Mouse (Mus musculus) stomach, postnatal 0 days (tissue): ENCODE results near the gene Hesx1. TPM values are rescaled to one million over a fixed set of nuclear protein-coding genes. Genes with fewer than 3 reads are reported as not detected.

ENCODE experiments used
- ATAC-seq: fragments of 200-750 bp; cut with Nextera tagmentation; 2 replicates; pipeline ENCODE4 v1.8.0; 2017; ENCODE audit not compliant: low FRiP score, low TSS enrichment
- DNase-seq: peaks from one replicate; pipeline ENCODE4 v3.0.0-alpha.2; 2016; ENCODE audit warnings: low spot score
- H3K27ac ChIP-seq: fragments of 300-500 bp; sonication (generic); replicated peaks from 2 replicates; pipeline ENCODE4 v1.5.1; 2014; ENCODE audit warnings: mild to moderate bottlenecking, control low read depth
- H3K27me3 ChIP-seq: fragments of 300-500 bp; sonication (generic); 2 replicates; pipeline ENCODE4 v1.6.1; 2014; ENCODE audit warnings: low read length; ENCODE audit not compliant: control insufficient read depth, insufficient read depth
- H3K36me3 ChIP-seq: fragments of 300-500 bp; sonication (generic); 2 replicates; pipeline ENCODE4 v1.6.1; 2014; ENCODE audit warnings: low read length, mixed read lengths; ENCODE audit not compliant: control insufficient read depth, insufficient read depth
- H3K4me1 ChIP-seq: fragments of 300-500 bp; sonication (generic); replicated peaks from 2 replicates; pipeline ENCODE4 v1.6.1; 2014; ENCODE audit warnings: antibody characterized with exemption; ENCODE audit not compliant: control insufficient read depth, insufficient read depth
- H3K4me2 ChIP-seq: fragments of 300-500 bp; sonication (generic); replicated peaks from 2 replicates; pipeline ENCODE4 v1.6.1; 2014; ENCODE audit warnings: low read depth, mild to moderate bottlenecking, control low read depth, moderate library complexity
- H3K4me3 ChIP-seq: fragments of 300-500 bp; sonication (generic); 2 replicates; pipeline ENCODE4 v1.5.1; 2014; ENCODE audit warnings: low read depth, low read length, control low read depth
- H3K9ac ChIP-seq: fragments of 300-500 bp; sonication (generic); 2 replicates; pipeline ENCODE4 v1.6.1; 2014; ENCODE audit warnings: mild to moderate bottlenecking, low read length, control low read depth, mixed read lengths
- H3K9me3 ChIP-seq: fragments of 300-500 bp; sonication (generic); 2 replicates; pipeline ENCODE4 v1.6.1; 2016; ENCODE audit warnings: low read length; ENCODE audit not compliant: control insufficient read depth
- CTCF ChIP-seq: IDR thresholded peaks from 2 replicates; pipeline ENCODE4 v1.5.1; 2016; ENCODE audit warnings: antibody characterized with exemption, low read depth, mild to moderate bottlenecking, moderate library complexity
- EP300 ChIP-seq: optimal IDR thresholded peaks from 2 replicates; pipeline ENCODE3; 2016; ENCODE audit warnings: antibody characterized with exemption
- WGBS: fragments of 180-500 bp; shearing (Covaris S2); extraction: QIAGEN DNeasy Blood & Tissue Kit; methylation state at CpG from one replicate; pipeline ENCODE4 v1.1.7; 2014; 5-methylcytosine and 5-hydroxymethylcytosine counted together
- polyA plus RNA-seq: library from polyadenylated mRNA; unstranded; fragments of >200 nt; fragmentation: Nextera tagmentation; extraction: Ambion mirVana; gene quantifications from 2 replicates; pipeline ENCODE4 v1.2.1, GENCODE M21; 2015

Hesx1 gene
- polyA plus RNA-seq, 1 experiment from 2014 or later = 0.19 TPM

DNA sequence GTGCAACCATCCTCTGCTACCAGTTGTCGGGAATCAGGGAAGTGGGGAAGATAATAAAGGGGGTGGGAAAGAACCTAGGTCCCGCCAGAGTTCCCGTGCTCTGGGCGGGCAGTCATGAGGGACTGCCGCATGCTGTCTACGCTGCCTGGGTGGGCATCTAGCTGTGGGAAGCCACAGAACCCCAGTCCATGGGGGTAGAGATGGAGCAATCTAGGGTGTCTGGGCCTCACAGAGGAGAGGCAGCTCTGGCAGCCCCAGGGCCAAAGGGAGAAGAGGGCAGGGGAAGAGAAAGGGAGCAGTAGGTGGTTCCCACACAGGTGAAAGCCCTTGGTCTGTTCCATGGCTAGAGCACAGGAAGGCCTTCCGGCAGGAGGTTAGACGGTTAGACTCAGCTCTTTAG, 13.2 kb upstream of the Hesx1 start:
- Histone ChIP-seq H3K4me2 (no peak overlapping the region), H3K27me3 (no peaks in the 10 kb centered on the region), H3K4me1 (no peaks in the 10 kb centered on the region), H3K36me3 (no peaks in the 10 kb centered on the region), H3K9me3 (no peaks in the 10 kb centered on the region), H3K4me3 (no peak overlapping the region), H3K27ac (no peak overlapping the region), H3K9ac (no peak overlapping the region)
- TF ChIP-seq CTCF (no peak), EP300 (no peak)
- ATAC-seq = no peak
- no peak for DNase-seq
- WGBS = 95% methylated on average over 8 of the region's 8 CpGs

DNA sequence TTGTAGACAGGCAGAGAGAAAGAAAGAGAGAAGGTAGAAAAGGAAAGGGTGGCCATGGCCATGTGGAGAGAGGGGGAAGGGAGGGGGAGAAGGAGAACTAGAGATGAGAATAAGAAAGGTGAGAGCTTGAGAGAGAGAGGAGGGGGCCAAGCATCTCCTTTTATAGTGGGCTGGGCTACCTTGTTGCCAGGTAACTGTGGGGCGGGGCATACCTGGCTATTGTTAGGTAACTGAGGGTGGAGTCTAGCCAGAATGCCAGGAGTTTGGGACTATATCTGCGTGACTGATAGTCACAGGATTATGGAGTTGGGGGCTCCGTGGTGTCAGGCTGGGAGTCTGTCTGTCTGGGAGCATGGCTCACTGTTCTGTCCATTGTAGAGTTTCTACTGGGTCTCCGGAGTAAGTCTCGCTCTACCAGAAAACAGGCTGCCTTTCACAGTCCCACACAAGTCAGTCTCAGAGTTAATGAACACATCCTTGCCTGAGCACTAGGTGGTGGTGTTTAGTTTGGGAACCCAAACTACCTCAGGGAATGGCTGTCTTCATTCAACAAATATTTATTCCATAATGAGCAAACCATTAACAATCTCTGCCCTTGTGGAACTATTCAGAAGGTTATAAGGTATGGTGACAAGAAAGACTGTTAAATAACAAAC, 12.6 kb upstream of the Hesx1 start:
- no peak for DNase-seq
- Histone ChIP-seq H3K4me1 (no peaks in the 10 kb centered on the region), H3K36me3 (no peaks in the 10 kb centered on the region), H3K4me2 (no peak overlapping the region), H3K27me3 (no peaks in the 10 kb centered on the region), H3K4me3 (no peak overlapping the region), H3K9ac (no peak overlapping the region), H3K9me3 (no peaks in the 10 kb centered on the region), H3K27ac (no peak overlapping the region)
- 55% methylated on average over 5 of the region's 5 CpGs for WGBS
- TF ChIP-seq EP300 = no peak
- TF ChIP-seq CTCF = peak; percentile 61
- no peak for ATAC-seq

DNA sequence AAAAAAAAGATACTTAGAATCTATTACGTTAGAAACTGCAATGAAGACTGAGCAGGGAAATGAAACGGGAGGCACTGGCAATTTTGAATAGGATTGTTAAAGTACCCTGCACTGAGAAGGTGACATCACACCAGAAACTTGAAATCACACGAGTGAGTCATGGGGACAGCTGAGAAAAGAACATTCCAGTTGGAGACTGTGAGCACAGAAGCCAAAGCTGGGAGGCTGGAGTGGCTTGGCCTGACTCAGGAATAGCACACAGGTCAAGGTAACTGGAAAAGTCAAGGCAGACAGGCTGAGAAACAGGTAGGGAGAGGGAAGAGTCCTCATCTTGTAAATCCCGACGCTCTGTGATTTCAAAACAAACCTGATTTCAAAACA, 12.1 kb upstream of the Hesx1 start:
- no peak for DNase-seq
- H3K27ac ChIP-seq = no peak overlapping the region
- H3K36me3 ChIP-seq = no peaks in the 10 kb centered on the region
- no peak for ATAC-seq
- no peak overlapping the region for H3K4me2 ChIP-seq
- H3K9me3 ChIP-seq = no peaks in the 10 kb centered on the region
- no peaks in the 10 kb centered on the region for H3K27me3 ChIP-seq
- no peak for TF ChIP-seq EP300
- no peak for TF ChIP-seq CTCF
- WGBS = 59% methylated on average over 5 of the region's 5 CpGs
- no peak overlapping the region for H3K4me3 ChIP-seq
- no peak overlapping the region for H3K9ac ChIP-seq
- no peaks in the 10 kb centered on the region for H3K4me1 ChIP-seq

DNA sequence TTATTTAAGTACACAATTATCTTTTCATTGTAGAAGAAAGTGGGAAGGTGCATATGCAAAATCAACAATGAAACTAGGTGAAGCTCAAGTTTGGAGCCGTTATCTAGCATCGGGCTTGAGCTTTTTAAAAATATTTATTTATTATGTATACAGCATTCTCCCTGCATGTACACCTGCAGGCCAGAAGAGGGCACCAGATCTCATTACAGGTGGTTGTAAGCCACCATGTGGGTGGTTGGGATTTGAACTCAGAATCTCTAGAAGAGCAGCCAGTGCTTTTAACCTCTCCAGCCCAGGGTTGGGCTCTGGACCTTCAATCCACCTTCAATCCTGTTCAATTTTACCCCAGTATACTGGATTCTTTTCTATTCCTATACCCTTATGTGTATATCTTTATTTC, 5.5 kb upstream of the Hesx1 start:
- no peak for ATAC-seq
- no peak overlapping the region for H3K4me3 ChIP-seq
- H3K4me2 ChIP-seq = no peak overlapping the region
- WGBS = 59% methylated on average over 2 of the region's 2 CpGs
- H3K9me3 ChIP-seq = no peaks in the 10 kb centered on the region
- no peaks in the 10 kb centered on the region for H3K27me3 ChIP-seq
- H3K4me1 ChIP-seq = no peaks in the 10 kb centered on the region
- no peaks in the 10 kb centered on the region for H3K36me3 ChIP-seq
- peak; percentile 63 for TF ChIP-seq CTCF
- TF ChIP-seq EP300 = no peak
- no peak for DNase-seq
- H3K27ac ChIP-seq = no peak overlapping the region
- no peak overlapping the region for H3K9ac ChIP-seq

DNA sequence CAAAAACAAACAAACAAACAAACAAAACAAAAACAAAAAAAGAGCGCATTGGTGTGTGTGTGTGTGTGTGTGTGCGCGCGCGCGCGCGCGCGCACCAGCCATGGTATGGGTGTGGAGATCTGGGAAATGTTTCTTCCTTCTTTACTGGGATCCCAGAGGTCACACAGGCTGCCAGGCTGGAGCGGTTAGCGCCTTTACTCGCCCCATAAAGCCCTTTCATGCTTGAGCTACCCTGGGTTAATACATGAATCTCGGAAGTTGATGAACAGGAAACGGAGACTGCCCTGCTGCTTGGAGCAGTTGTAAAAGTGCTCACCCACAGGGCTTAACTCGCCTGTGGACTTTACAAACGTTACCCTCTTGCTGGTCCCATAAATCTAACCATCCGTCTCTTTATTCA, 2.6 kb upstream of the Hesx1 start:
- TF ChIP-seq EP300 (no peak), CTCF (no peak)
- H3K36me3 ChIP-seq = no peaks in the 10 kb centered on the region
- H3K9ac ChIP-seq = no peak overlapping the region
- no peak overlapping the region for H3K4me2 ChIP-seq
- ATAC-seq (no peak), DNase-seq (no peak)
- H3K9me3 ChIP-seq = no peaks in the 10 kb centered on the region
- H3K27me3 ChIP-seq = no peaks in the 10 kb centered on the region
- H3K27ac ChIP-seq = no peak overlapping the region
- 72% methylated on average over 18 of the region's 18 CpGs for WGBS
- H3K4me1 ChIP-seq = no peaks in the 10 kb centered on the region
- no peak overlapping the region for H3K4me3 ChIP-seq

DNA sequence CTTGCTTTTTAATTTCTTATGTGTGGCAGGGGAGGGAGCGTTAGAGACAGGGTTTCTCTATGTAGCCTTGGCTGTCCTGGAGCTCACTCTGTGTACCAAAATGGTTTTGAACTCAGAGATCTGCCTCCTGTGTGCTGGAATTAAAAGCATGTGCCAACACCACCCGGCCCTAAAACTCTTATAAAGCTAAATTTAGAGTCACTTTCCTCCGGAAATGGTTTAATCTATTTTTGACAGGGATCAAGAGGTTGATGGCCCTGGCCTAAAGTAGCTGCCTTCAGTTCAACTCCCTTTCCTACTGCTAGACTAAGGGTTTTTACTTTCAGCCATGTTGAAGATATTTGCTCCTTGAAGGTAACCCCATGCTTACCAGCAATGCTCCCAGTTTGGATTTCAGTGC, 789 bp upstream of the Hesx1 start:
- H3K9me3 ChIP-seq = no peaks in the 10 kb centered on the region
- H3K4me3 ChIP-seq = no peak overlapping the region
- ATAC-seq (no peak), DNase-seq (no peak)
- no peak overlapping the region for H3K27ac ChIP-seq
- TF ChIP-seq EP300 (no peak), CTCF (no peak)
- no peaks in the 10 kb centered on the region for H3K27me3 ChIP-seq
- no peaks in the 10 kb centered on the region for H3K36me3 ChIP-seq
- no peak overlapping the region for H3K4me2 ChIP-seq
- no peak overlapping the region for H3K9ac ChIP-seq
- no peaks in the 10 kb centered on the region for H3K4me1 ChIP-seq
- 52% methylated on average over 3 of the region's 3 CpGs for WGBS
